Mouse (Mus musculus): ENCODE data around the gene Bcar3. TPM values are rescaled to one million over a fixed set of nuclear protein-coding genes. Genes with fewer than 3 reads are reported as not detected.

Bcar3 gene
- polyA plus RNA-seq, 1 experiment from 2014 or later = 4.4 TPM

DNA sequence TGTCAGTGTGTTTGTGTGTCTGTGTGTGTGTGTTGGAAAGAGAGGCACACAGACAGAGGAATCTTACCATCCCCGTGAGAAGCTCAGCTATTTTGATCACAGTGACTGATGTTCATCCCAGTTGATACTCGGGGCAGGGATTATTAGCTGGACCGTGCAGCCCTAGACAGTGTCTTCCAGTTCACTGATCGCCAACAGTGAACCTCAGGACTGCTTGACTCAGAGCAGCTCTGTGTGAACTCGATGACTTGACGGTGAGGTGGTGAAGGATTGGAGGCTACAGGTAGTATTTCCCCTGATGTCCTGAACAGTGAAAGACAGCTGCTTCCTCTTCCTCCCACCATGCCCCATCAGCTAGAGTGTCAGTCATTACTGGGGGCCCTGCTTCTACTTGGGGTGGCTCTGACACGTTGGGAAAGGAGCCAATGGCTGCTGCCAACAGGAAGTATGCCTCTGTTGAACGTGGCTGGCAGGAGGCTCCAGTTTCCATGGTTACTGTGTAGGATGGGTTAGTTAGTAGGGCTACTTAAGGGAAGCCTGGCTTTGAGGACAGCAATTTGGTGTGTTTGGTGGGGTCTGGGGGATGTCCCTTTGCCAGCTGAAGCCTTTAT lies 186.2 kb downstream of the Bcar3 start:
- H3K27ac ChIP-seq (ENCODE audit: low read depth, low read length) = no peak overlapping the region
- H3K36me3 ChIP-seq (ENCODE audit: control insufficient read depth, insufficient read depth, low read length) = no peaks in the 10 kb centered on the region
- peak; percentile 57 for ATAC-seq (ENCODE audit: low read depth)
- H3K4me1 ChIP-seq (ENCODE audit: control insufficient read depth, insufficient read depth, low read length) = peaks cover 38% of the 10 kb centered on the region
- no peak overlapping the region for H3K9ac ChIP-seq (replicated peaks; ENCODE audit: low read depth, low read length)
- H3K4me2 ChIP-seq (ENCODE audit: low read depth, low read length) = no peak overlapping the region
- 26% methylated on average over 8 of the region's 8 CpGs for WGBS
- no peaks in the 10 kb centered on the region for H3K9me3 ChIP-seq (ENCODE audit: control insufficient read depth, low read length)
- no peak overlapping the region for H3K4me3 ChIP-seq (ENCODE audit: low read depth, low read length)
- H3K27me3 ChIP-seq (ENCODE audit: control insufficient read depth, insufficient read depth, low read length) = no peaks in the 10 kb centered on the region

- Histone ChIP-seq H3K4me2 (ENCODE audit: low read depth, low read length) (no peak overlapping the region), H3K4me3 (ENCODE audit: low read depth, low read length) (no peak overlapping the region), H3K36me3 (ENCODE audit: control insufficient read depth, insufficient read depth, low read length) (no peaks in the 10 kb centered on the region), H3K9me3 (ENCODE audit: control insufficient read depth, low read length) (no peaks in the 10 kb centered on the region), H3K27ac (ENCODE audit: low read depth, low read length) (no peak overlapping the region), H3K27me3 (ENCODE audit: control insufficient read depth, insufficient read depth, low read length) (no peaks in the 10 kb centered on the region), H3K9ac (replicated peaks; ENCODE audit: low read depth, low read length) (no peak overlapping the region), H3K4me1 (ENCODE audit: control insufficient read depth, insufficient read depth, low read length) (peaks cover 30% of the 10 kb centered on the region)
- no peak for ATAC-seq (ENCODE audit: low read depth)
- 17% methylated on average over 5 of the region's 5 CpGs for WGBS
Measured at GRCm38 (mm10) chr3:122480986-122481385, 187.1 kb downstream of the Bcar3 start.

- no peak overlapping the region for H3K27ac ChIP-seq (ENCODE audit: low read depth, low read length)
- no peaks in the 10 kb centered on the region for H3K36me3 ChIP-seq (ENCODE audit: control insufficient read depth, insufficient read depth, low read length)
- no peaks in the 10 kb centered on the region for H3K9me3 ChIP-seq (ENCODE audit: control insufficient read depth, low read length)
- H3K27me3 ChIP-seq (ENCODE audit: control insufficient read depth, insufficient read depth, low read length) = no peaks in the 10 kb centered on the region
- H3K4me2 ChIP-seq (ENCODE audit: low read depth, low read length) = no peak overlapping the region
- no peak overlapping the region for H3K4me3 ChIP-seq (ENCODE audit: low read depth, low read length)
- WGBS = 78% methylated on average over 21 of the region's 21 CpGs
- H3K4me1 ChIP-seq (ENCODE audit: control insufficient read depth, insufficient read depth, low read length) = peaks cover 20% of the 10 kb centered on the region
- no peak overlapping the region for H3K9ac ChIP-seq (replicated peaks; ENCODE audit: low read depth, low read length)
- ATAC-seq (ENCODE audit: low read depth) = no peak
Measured at GRCm38 (mm10) chr3:122481891-122482739, 188.2 kb downstream of the Bcar3 start.

GRCm38 (mm10) chr3:122483066-122483782 lies 189.3 kb downstream of the Bcar3 start:
- 14% methylated on average over 14 of the region's 14 CpGs for WGBS
- Histone ChIP-seq H3K4me1 (ENCODE audit: control insufficient read depth, insufficient read depth, low read length) (peaks cover 20% of the 10 kb centered on the region), H3K9ac (replicated peaks; ENCODE audit: low read depth, low read length) (0 out of 2 replicates have a peak overlapping the region, but pooled peaks have one; percentile 16), H3K4me3 (ENCODE audit: low read depth, low read length) (no peak overlapping the region), H3K27me3 (ENCODE audit: control insufficient read depth, insufficient read depth, low read length) (no peaks in the 10 kb centered on the region), H3K27ac (ENCODE audit: low read depth, low read length) (peak overlapping the region; percentile 57; the same call in 1 of the 2 replicates), H3K36me3 (ENCODE audit: control insufficient read depth, insufficient read depth, low read length) (no peaks in the 10 kb centered on the region), H3K4me2 (ENCODE audit: low read depth, low read length) (peak overlapping the region; percentile 20; the same call in 1 of the 2 replicates), H3K9me3 (ENCODE audit: control insufficient read depth, low read length) (no peaks in the 10 kb centered on the region)
- ATAC-seq (ENCODE audit: low read depth) = 0 out of 2 replicates have a peak, but pooled peaks have one; percentile 7

DNA sequence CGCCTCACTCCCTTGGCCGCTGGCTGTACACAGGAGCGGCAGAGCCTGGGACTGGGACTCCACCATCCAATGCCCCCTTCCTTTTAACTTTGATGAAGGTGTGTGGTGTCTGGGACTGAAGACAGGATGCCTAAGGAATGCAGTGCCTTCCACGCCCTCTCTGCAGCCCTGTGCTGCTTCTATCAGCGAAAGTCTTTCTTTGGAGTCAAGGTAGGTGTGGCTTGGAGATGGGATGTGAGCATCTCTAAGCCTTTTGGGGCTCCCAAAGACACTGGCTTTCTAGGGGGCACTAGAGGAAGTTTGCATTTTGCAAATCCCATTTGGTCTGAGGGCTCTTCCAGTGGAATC lies 189.8 kb downstream of the Bcar3 start:
- Histone ChIP-seq H3K9me3 (ENCODE audit: control insufficient read depth, low read length) (no peaks in the 10 kb centered on the region), H3K4me2 (ENCODE audit: low read depth, low read length) (peak overlapping the region; percentile 20; the same call in 1 of the 2 replicates), H3K4me1 (ENCODE audit: control insufficient read depth, insufficient read depth, low read length) (peaks cover 20% of the 10 kb centered on the region), H3K9ac (replicated peaks; ENCODE audit: low read depth, low read length) (no peak overlapping the region), H3K27me3 (ENCODE audit: control insufficient read depth, insufficient read depth, low read length) (no peaks in the 10 kb centered on the region), H3K4me3 (ENCODE audit: low read depth, low read length) (no peak overlapping the region), H3K36me3 (ENCODE audit: control insufficient read depth, insufficient read depth, low read length) (no peaks in the 10 kb centered on the region), H3K27ac (ENCODE audit: low read depth, low read length) (peak overlapping the region; percentile 57; the same call in 1 of the 2 replicates)
- 0 out of 2 replicates have a peak, but pooled peaks have one; percentile 4 for ATAC-seq (ENCODE audit: low read depth)
- 38% methylated on average over 5 of the region's 5 CpGs for WGBS

GRCm38 (mm10) chr3:122484301-122484700 lies 190.4 kb downstream of the Bcar3 start:
- no peak overlapping the region for H3K9ac ChIP-seq (replicated peaks; ENCODE audit: low read depth, low read length)
- H3K9me3 ChIP-seq (ENCODE audit: control insufficient read depth, low read length) = no peaks in the 10 kb centered on the region
- H3K36me3 ChIP-seq (ENCODE audit: control insufficient read depth, insufficient read depth, low read length) = no peaks in the 10 kb centered on the region
- ATAC-seq (ENCODE audit: low read depth) = no peak
- H3K27ac ChIP-seq (ENCODE audit: low read depth, low read length) = no peak overlapping the region
- H3K27me3 ChIP-seq (ENCODE audit: control insufficient read depth, insufficient read depth, low read length) = no peaks in the 10 kb centered on the region
- WGBS = 41% methylated on average over 3 of the region's 3 CpGs
- peaks cover 20% of the 10 kb centered on the region for H3K4me1 ChIP-seq (ENCODE audit: control insufficient read depth, insufficient read depth, low read length)
- H3K4me2 ChIP-seq (ENCODE audit: low read depth, low read length) = no peak overlapping the region
- no peak overlapping the region for H3K4me3 ChIP-seq (ENCODE audit: low read depth, low read length)

DNA sequence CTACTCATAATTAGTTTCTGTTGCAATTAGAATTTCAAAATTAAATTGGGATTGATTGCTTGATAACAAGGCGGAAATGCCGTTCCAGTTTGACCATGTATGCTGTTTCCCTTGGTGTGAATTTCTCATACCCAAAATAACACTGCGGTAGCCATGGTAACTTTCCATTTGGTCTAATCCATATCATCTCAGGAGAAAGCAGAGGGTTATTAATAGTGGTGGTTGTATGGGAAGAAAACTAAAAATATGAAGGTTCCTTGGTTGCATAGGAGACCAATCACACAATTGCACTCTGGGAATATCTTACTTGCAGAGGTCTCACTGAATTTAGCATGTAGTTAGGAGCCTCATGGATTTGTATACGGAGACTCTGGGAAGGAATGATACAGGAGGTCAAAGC lies 191.8 kb downstream of the Bcar3 start:
- Histone ChIP-seq H3K27ac (ENCODE audit: low read depth, low read length) (no peak overlapping the region), H3K4me2 (ENCODE audit: low read depth, low read length) (no peak overlapping the region), H3K9ac (replicated peaks; ENCODE audit: low read depth, low read length) (no peak overlapping the region), H3K36me3 (ENCODE audit: control insufficient read depth, insufficient read depth, low read length) (no peaks in the 10 kb centered on the region), H3K27me3 (ENCODE audit: control insufficient read depth, insufficient read depth, low read length) (no peaks in the 10 kb centered on the region), H3K9me3 (ENCODE audit: control insufficient read depth, low read length) (no peaks in the 10 kb centered on the region), H3K4me3 (ENCODE audit: low read depth, low read length) (no peak overlapping the region), H3K4me1 (ENCODE audit: control insufficient read depth, insufficient read depth, low read length) (peaks cover 12% of the 10 kb centered on the region)
- no peak for ATAC-seq (ENCODE audit: low read depth)
- WGBS = 92% methylated on average over 4 of the region's 4 CpGs

DNA sequence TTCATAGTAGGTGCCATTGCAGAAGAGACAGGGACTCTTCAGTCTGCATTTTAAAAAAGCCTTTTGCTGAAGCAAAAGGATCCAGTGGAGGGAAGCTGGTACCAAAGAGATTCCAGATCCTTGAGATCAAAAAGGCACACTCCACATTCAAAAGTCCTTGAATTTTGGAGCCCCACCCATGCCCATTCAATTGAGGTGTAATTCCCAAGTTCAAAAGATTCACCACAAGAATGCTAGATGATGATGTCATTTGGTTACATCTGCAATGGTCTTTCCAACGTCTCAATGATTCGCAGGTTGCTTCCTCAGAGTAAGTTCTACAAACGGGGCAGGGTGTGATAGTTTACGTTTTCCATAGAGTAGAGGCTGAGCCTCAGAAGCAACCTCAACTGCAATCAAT lies 192.3 kb downstream of the Bcar3 start:
- H3K9me3 ChIP-seq (ENCODE audit: control insufficient read depth, low read length) = no peaks in the 10 kb centered on the region
- H3K4me3 ChIP-seq (ENCODE audit: low read depth, low read length) = no peak overlapping the region
- no peak overlapping the region for H3K9ac ChIP-seq (replicated peaks; ENCODE audit: low read depth, low read length)
- H3K4me2 ChIP-seq (ENCODE audit: low read depth, low read length) = no peak overlapping the region
- no peak for ATAC-seq (ENCODE audit: low read depth)
- no peak overlapping the region for H3K27ac ChIP-seq (ENCODE audit: low read depth, low read length)
- H3K36me3 ChIP-seq (ENCODE audit: control insufficient read depth, insufficient read depth, low read length) = no peaks in the 10 kb centered on the region
- WGBS = 84% methylated on average over 4 of the region's 4 CpGs
- no peaks in the 10 kb centered on the region for H3K27me3 ChIP-seq (ENCODE audit: control insufficient read depth, insufficient read depth, low read length)
- H3K4me1 ChIP-seq (ENCODE audit: control insufficient read depth, insufficient read depth, low read length) = peaks cover 10% of the 10 kb centered on the region
